Mouse (Mus musculus): ENCODE results near the gene Mybpc2. TPM values are rescaled to one million over a fixed set of nuclear protein-coding genes. Genes with fewer than 3 reads are reported as not detected.

Gene Mybpc2
- total and polyA plus RNA-seq, 3 experiments, result 2.0 to 8.3 (median 5.0) TPM

GRCm38 (mm10) chr7:44557629-44558028 lies 33.2 kb upstream of the Mybpc2 start:
- H3K4me3 ChIP-seq (replicated peaks in 1 of 3; ENCODE audit: low read depth in 2 of 3, low read length in 2 of 3, poor library complexity in 1 of 3), result no peak overlapping the region
- no peak overlapping the region for H3K4me2 ChIP-seq (ENCODE audit: insufficient read depth, low read depth, poor library complexity, severe bottlenecking)
- no peak overlapping the region for H3K9ac ChIP-seq (ENCODE audit: insufficient read depth, low read depth)
- dilution Hi-C loops (cut with MboI; ENCODE audit: extremely low pct_ligation_motif_present, extremely low pct_unique_long_range_greater_than_20kb, low sequenced_read_pairs) (no loop called here), in situ Hi-C loops (cut with MboI; ENCODE audit: low pct_ligation_motif_present, low pct_unique_long_range_greater_than_20kb, low sequenced_read_pairs) (loop anchor here (5.0 kb wide), 1 partner anchor 95 kb away; no protein-coding TSS in a partner anchor)
- no peak for DNase-seq (ENCODE audit: extremely low read depth)
- H3K9me3 ChIP-seq (replicated peaks; ENCODE audit: low read length), result no peaks in the 10 kb centered on the region
- TF ChIP-seq CHD2 (IDR thresholded peaks at IDR 0.05; ENCODE audit: low read length) (no peak), JUN (IDR thresholded peaks at IDR 0.05; ENCODE audit: insufficient read depth, low read depth, low read length) (peak; percentile 64), IRF4 (IDR thresholded peaks at IDR 0.05; ENCODE audit: low read depth, low read length) (peak; percentile 93), CTCF (conservative IDR thresholded peaks at IDR 0.05 in 1 of 2, IDR thresholded peaks at IDR 0.05 in 1 of 2; ENCODE audit: low read depth in 2 of 2, low read length in 2 of 2) (no peak), EP300 (IDR thresholded peaks at IDR 0.05; ENCODE audit: low read length) (peak; percentile 69), MEF2A (IDR thresholded peaks at IDR 0.05; ENCODE audit: borderline replicate concordance, low read depth, low read length) (peak; percentile 50; the same call in 1 of the 2 replicates), SMC3 (IDR thresholded peaks at IDR 0.05; ENCODE audit: low read depth, low read length) (no peak), USF2 (conservative IDR thresholded peaks at IDR 0.05; ENCODE audit: low read depth, low read length) (no peak), TBP (conservative IDR thresholded peaks at IDR 0.05; ENCODE audit: low read depth, low read length) (no peak), NELFE (IDR thresholded peaks at IDR 0.05; ENCODE audit: low read depth, low read length) (no peak), RCOR1 (conservative IDR thresholded peaks at IDR 0.05; ENCODE audit: low read depth, low read length) (peak; percentile 84), POLR2AphosphoS2 (IDR thresholded peaks at IDR 0.05; ENCODE audit: low read depth, low read length) (no peak), GABPA (IDR thresholded peaks at IDR 0.05; ENCODE audit: insufficient replicate concordance, low read depth, low read length) (no peak), MAX (IDR thresholded peaks at IDR 0.05; ENCODE audit: low read length) (no peak), NRF1 (IDR thresholded peaks at IDR 0.05; ENCODE audit: low read depth, low read length) (no peak), ELF1 (IDR thresholded peaks at IDR 0.05; ENCODE audit: low read depth, low read length) (no peak), POLR2A (IDR thresholded peaks at IDR 0.05; ENCODE audit: low read depth, low read length) (no peak), JUND (conservative IDR thresholded peaks at IDR 0.05; ENCODE audit: low read depth, low read length) (peak; percentile 83)
- peaks cover 0 to under 1% of the 10 kb centered on the region in 2 experiments for H3K36me3 ChIP-seq (replicated peaks in 1 of 2; ENCODE audit: control insufficient read depth in 1 of 2, insufficient read depth in 1 of 2, low read length in 1 of 2)
- H3K27me3 ChIP-seq (replicated peaks), result no peaks in the 10 kb centered on the region
- H3K4me1 ChIP-seq (ENCODE audit: control insufficient read depth in 1 of 2, insufficient read depth in 2 of 2), result peaks cover 2 to 34% of the 10 kb centered on the region in 2 experiments; a peak in 3 of 4 replicates
- H3K79me2 ChIP-seq (replicated peaks; ENCODE audit: control insufficient read depth, extremely low read depth, insufficient read depth, poor library complexity, severe bottlenecking), result no peaks in the 10 kb centered on the region
- no peak overlapping the region for H3K27ac ChIP-seq (ENCODE audit: insufficient read depth, low read depth)

GRCm38 (mm10) chr7:44553826-44554225 lies 29.4 kb upstream of the Mybpc2 start, which contains the start of gene Nr1h2:
Gene Nr1h2 (minus strand): TSS chr7:44553951.
- peak within 1 kb of the TSS; percentile 84 to 98 (median 93) for H3K4me3 ChIP-seq (replicated peaks in 1 of 3; ENCODE audit: low read depth in 2 of 3, low read length in 2 of 3, poor library complexity in 1 of 3)
- peak within 1 kb of the TSS; percentile 92 for H3K27ac ChIP-seq (ENCODE audit: insufficient read depth, low read depth)
- DNase-seq (ENCODE audit: extremely low read depth), result peak; percentile 97
- in situ Hi-C loops (cut with MboI; ENCODE audit: low pct_ligation_motif_present, low pct_unique_long_range_greater_than_20kb, low sequenced_read_pairs), result loop anchor here (5.0 kb wide), 1 partner anchor 47 kb away; no protein-coding TSS in a partner anchor
- H3K9ac ChIP-seq (ENCODE audit: insufficient read depth, low read depth), result peak within 1 kb of the TSS; percentile 94
- no peaks in the 10 kb centered on the region for H3K9me3 ChIP-seq (replicated peaks; ENCODE audit: low read length)
- no peaks in the 10 kb centered on the region for H3K79me2 ChIP-seq (replicated peaks; ENCODE audit: control insufficient read depth, extremely low read depth, insufficient read depth, poor library complexity, severe bottlenecking)
- peaks cover 30 to 35% of the 10 kb centered on the region in 2 experiments for H3K36me3 ChIP-seq (replicated peaks in 1 of 2; ENCODE audit: control insufficient read depth in 1 of 2, insufficient read depth in 1 of 2, low read length in 1 of 2)
- dilution Hi-C loops (cut with MboI; ENCODE audit: extremely low pct_ligation_motif_present, extremely low pct_unique_long_range_greater_than_20kb, low sequenced_read_pairs), result no loop called here
- H3K4me1 ChIP-seq (ENCODE audit: control insufficient read depth in 1 of 2, insufficient read depth in 2 of 2), result peaks cover 2 to 28% of the 10 kb centered on the region in 2 experiments; a peak in 3 of 4 replicates
- H3K27me3 ChIP-seq (replicated peaks), result no peaks in the 10 kb centered on the region
- peak within 1 kb of the TSS; percentile 82 for H3K4me2 ChIP-seq (ENCODE audit: insufficient read depth, low read depth, poor library complexity, severe bottlenecking)
- peak; percentile 45; the same call in 1 of the 2 replicates for TF ChIP-seq ZMIZ1 (IDR thresholded peaks at IDR 0.05; ENCODE audit: low read depth, low read length)
- TF ChIP-seq USF2 (conservative IDR thresholded peaks at IDR 0.05; ENCODE audit: low read depth, low read length), result no peak
- TF ChIP-seq HCFC1 (IDR thresholded peaks at IDR 0.05; ENCODE audit: low read depth, low read length), result peak; percentile 90
- peak; percentile 83 for TF ChIP-seq TCF12 (IDR thresholded peaks at IDR 0.05; ENCODE audit: low read depth, low read length)
- 0 out of 2 replicates have a peak, but pooled peaks have one; percentile 56 for TF ChIP-seq MAZ (IDR thresholded peaks at IDR 0.05; ENCODE audit: low read depth, low read length)
- TF ChIP-seq MYC (IDR thresholded peaks at IDR 0.05; ENCODE audit: low read depth, low read length), result peak; percentile 76; the same call in 1 of the 2 replicates
- TF ChIP-seq CHD2 (IDR thresholded peaks at IDR 0.05; ENCODE audit: low read length), result peak; percentile 13; the same call in 1 of the 2 replicates
- TF ChIP-seq ELF1 (IDR thresholded peaks at IDR 0.05; ENCODE audit: low read depth, low read length), result peak; percentile 99
- TF ChIP-seq CHD1 (IDR thresholded peaks at IDR 0.05; ENCODE audit: low read depth, low read length), result no peak
- peak; percentile 68; the same call in 1 of the 2 replicates for TF ChIP-seq POLR2AphosphoS2 (IDR thresholded peaks at IDR 0.05; ENCODE audit: low read depth, low read length)
- TF ChIP-seq SIN3A (IDR thresholded peaks at IDR 0.05; ENCODE audit: low read length), result peak; percentile 98
- no peak for TF ChIP-seq NRF1 (IDR thresholded peaks at IDR 0.05; ENCODE audit: low read depth, low read length)
- peak; percentile 73; the same call in 1 of the 2 replicates for TF ChIP-seq ZKSCAN1 (IDR thresholded peaks at IDR 0.05; ENCODE audit: borderline replicate concordance, low read depth, low read length)
- TF ChIP-seq ZNF384 (IDR thresholded peaks at IDR 0.05; ENCODE audit: low read depth, low read length), result peak; percentile 91
- peak; percentile 68 for TF ChIP-seq POLR2A (IDR thresholded peaks at IDR 0.05; ENCODE audit: low read depth, low read length)
- TF ChIP-seq KAT2A (IDR thresholded peaks at IDR 0.05; ENCODE audit: insufficient replicate concordance, low read length), result peak; percentile 85; the same call in 1 of the 2 replicates
- no peak; the same call in 1 of the 2 replicates for TF ChIP-seq MXI1 (IDR thresholded peaks at IDR 0.05; ENCODE audit: low read depth, low read length)
- TF ChIP-seq ETS1 (conservative IDR thresholded peaks at IDR 0.05; ENCODE audit: low read depth, low read length), result peak; percentile 87
- TF ChIP-seq E2F4 (IDR thresholded peaks at IDR 0.05; ENCODE audit: insufficient replicate concordance, low read depth, low read length), result 0 out of 2 replicates have a peak, but pooled peaks have one; percentile 63
- peak; percentile 89 for TF ChIP-seq TBP (conservative IDR thresholded peaks at IDR 0.05; ENCODE audit: low read depth, low read length)
